Mouse (Mus musculus): ENCODE data around the gene Slc25a11.

Gene Slc25a11

DNA sequence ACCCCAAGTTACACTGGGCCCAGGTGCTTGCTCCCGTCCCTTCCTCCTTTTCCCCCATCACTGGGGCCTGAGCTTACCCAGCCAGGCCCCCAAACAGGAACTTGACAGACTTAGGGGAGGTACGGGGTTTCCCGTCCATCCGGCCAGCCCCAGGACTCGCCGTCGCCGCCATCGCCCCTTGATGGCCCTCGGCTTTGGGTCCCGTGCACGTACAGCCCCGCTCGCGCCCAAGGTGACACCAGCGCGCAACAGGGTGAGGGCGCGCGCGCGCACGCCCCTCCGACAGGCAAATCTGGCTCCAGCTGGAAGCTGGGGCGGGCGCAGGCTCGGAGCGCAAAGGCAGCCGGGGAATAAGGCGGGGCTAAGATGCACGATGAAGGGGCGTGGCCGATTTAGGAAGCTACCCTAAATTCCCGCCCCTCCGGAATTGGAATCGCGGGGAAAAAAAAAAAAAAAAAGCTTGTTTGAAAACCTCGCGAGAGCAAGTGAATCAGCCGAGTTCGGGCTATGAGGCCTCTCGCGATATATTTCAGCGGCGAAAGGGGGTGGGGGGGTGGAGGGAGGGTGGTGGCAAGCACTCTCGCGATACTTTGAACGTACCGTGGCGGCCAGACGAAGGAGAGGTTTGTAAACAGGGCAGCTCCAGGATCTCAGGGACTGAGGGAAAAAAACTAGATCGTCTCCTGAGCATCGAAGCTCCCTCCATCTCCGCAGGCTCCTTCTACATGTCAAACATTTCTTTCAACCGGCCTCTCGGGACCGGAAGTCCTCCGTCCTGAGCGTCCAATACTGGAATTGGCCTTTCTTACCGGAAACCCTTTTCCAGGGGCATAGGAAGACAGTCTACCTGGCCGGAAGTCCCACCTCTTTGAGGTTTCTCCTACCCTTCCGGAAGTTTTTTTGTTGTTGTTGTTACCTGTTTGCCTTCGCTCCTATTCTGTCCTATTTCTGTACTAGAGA is at the start of gene Slc25a11, which contains the start of gene Rnf167:
TSS of gene Slc25a11 (minus strand) at position 789 of the 960 bp plus-strand sequence.
TSS of gene Rnf167 (plus strand) at position 545 of the 960 bp plus-strand sequence.
- peak; percentile 97 for DNase-seq

DNA sequence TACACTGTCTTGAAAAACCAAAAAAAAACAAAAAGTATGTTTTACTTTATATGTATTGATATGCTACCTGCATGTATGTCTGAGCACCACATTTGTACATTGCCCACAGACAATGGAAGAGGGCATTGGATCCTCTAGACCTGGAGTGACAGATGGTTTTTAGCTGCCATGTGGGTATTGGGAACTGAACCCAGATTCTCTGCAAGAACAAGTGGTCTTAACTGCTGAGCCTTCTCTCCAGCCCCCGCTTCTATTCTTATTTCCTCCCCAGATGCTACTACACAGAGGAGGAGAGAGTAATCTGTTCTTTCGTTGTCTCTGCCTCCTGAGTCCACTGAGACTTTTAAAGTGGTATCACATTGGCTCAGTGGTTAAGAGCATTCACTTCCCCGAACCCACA is 46.2 kb upstream of the Slc25a11 start:
- DNase-seq: no peak

DNA sequence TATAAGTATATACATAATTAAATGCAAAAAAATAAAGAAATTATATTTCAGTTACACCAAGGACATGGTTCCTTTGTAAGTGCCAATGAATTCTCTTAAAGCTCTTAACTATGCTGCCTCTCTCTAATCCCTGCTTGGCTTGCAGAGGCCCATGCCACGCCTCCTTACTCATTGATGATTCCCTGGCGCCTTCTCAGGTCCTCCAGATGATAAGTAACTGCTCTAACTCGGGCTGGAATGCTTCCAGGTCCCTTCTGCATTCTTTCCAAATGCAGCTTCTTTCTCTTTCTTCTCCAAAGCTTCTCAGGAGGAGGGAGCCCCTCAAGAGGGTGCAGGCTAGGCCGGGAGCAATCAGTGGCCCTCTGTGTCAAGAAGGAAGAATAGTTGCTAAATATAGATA is 42.3 kb upstream of the Slc25a11 start:
- peak; percentile 58 for DNase-seq

DNA sequence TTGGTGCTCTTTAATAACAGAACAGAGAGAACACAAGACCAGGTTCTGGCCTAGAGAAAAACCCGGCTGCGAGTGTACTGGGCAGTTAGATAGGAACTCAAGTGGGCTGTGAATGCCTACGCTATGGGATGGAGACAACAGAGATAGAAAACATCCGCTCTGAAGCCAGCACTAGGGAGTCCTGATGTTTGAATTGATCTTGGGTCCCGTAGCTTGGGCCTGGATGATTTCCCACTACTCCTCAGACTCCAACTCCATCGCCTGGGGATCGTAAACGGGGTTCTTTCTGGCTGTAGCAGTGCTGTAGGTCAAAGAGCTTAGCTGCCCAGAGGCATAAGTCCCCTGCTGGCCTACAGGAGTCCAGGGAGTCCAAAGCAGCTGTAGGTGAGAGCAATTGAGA is 41.1 kb upstream of the Slc25a11 start:
- no peak for DNase-seq

GRCm38 (mm10) chr11:70687601-70688199 is 40.4 kb upstream of the Slc25a11 start, which contains the start of gene Camta2:
TSS of gene Camta2 (minus strand) at chr11:70688105.
- DNase-seq: peak; percentile 82

GRCm38 (mm10) chr11:70686901-70687566 is 39.8 kb upstream of the Slc25a11 start:
- DNase-seq: no peak

DNA sequence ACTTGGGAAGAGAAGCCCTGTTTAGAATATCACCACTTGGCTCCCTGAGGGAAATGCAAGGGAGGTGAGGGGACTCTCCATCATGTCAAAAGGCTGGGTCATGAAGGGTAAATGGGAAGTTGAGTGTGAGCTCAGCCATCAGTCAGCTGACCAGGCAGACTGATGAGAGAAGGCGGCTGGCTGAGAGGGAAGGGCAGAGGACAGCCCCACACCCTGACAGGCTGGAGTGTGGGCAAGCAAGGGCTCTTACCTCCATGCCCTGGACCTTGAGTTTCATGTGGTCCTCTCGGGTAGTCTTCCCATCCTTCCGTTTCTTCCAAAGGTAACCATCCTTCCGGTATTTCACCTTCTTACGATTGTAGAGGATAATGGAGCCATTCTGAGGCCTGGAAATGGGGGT is 36.4 kb upstream of the Slc25a11 start:
- DNase-seq: no peak

GRCm38 (mm10) chr11:70681897-70682581 is 34.8 kb upstream of the Slc25a11 start:
- DNase-seq: no peak

DNA sequence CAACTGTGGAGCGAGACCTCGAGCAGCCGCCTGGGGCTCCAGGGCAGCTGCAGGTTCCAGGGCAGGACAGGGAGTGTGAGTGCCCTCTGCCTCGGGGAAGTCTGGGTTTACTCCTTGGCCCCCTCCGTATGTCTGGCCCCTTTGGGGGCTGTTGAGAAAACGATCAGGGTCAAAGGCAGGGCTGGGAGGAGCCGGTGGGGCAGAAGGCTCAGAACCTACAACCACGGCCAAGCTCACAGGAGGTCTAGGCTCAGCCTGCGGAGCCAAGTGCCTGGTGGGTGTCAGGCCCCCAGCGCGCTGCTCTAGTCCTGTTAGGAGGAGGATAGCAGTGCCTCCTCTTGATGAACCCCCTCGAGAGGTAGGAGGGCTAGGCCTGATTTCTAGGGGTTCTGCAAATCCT is 33.9 kb upstream of the Slc25a11 start:
- DNase-seq: no peak

GRCm38 (mm10) chr11:70679894-70680293 is 32.6 kb upstream of the Slc25a11 start:
- DNase-seq: no peak

- DNase-seq: no peak
These were observed 32.1 kb upstream of the Slc25a11 start for GRCm38 (mm10) chr11:70679361-70679760.

- DNase-seq: no peak
These were observed 31.3 kb upstream of the Slc25a11 start for GRCm38 (mm10) chr11:70678576-70678975.

DNA sequence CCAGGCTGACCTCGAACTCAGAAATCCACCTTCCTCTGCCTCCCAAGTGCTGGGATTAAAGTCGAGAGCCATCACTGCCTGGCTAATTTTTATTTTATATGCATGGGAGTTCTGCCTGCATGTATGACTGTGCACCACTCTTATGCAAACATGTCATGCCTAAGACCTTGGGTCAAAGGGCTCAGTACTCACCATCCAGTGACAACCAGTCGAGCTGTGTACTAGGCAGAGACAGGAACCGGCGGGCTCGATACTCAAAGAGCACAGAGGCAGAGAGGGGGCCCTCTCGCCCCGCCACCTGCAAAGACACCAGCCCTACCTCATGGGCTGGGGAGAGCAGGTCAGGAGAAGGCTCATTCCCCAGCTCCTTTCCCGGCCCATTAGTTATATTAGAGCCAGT is 30.8 kb upstream of the Slc25a11 start:
- no peak for DNase-seq

- DNase-seq: no peak
These were observed 27.2 kb upstream of the Slc25a11 start for GRCm38 (mm10) chr11:70674501-70674900.

DNA sequence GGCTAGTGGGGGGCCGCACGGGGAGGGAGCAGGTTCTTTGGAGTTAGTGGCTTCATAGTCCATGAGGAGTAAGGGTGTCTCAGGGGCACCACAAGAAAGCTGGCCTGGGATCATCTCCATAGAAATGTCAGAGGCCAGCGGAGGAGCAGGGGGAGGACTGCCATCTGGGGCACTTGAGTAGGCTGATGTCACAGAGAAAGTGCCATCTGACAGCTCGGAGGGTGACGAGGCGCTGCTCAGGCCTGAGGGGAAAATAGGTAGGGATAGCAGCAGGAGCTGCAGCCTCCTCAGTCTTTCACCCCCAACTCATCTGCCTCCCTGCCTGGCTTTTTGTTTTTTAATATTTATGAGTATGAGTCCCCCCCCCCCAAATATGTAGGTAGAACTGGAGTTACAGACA is 26.7 kb upstream of the Slc25a11 start:
- DNase-seq: no peak

DNA sequence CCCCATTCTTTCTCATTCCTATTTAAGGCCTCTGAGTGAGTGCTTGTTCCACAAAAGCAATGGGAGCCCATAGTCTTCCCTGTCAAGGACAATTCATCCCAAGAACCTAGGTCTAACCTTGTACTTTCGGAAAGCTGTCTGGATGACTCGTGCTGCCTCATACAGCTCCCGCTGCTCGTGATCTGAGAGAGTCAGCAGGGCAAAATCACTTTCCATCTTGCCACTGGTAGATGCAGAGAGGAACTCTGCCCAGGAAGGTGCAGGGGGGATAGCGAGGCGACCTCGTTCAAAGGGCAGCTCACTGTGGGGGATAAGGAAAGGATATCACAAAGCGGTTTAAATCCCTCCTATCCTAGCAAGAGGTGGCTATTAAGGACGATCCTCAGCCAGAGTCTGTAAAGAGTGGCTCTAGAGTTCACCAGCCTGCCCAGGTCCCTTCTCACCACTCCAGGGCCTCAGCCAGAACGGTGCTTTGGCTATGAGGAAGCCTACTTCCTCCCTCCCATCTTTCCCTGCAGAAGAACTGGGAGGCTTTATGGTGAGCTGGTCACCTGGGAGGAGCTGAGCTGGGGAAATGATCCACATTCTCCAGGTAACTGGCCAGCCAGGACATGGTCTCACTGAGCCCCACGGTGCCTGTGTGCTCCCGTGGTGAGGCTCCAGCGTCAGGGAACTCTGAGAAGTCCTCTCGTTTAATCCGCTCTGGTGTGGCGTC is 24.2 kb upstream of the Slc25a11 start:
- no peak for DNase-seq

DNA sequence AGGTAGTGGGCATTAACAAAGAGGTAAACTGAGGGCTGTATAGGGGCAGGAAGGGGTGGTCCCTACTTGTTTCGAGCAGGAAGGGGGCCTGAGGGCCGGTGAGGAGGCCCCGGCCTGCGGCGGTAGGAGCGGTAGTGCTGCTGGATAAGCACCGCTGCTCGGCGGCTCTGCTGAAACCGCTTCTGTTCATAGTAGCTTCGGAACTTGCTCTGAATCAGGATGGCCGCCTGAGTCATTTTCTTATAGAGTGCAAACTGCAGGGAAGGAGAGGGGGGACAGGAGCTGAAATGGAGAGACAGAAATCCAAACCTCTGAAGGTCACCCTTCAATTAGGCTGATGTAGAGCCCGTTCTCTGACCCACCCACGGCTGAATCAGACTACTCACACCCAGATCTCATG is 23.2 kb upstream of the Slc25a11 start:
- DNase-seq: no peak

DNA sequence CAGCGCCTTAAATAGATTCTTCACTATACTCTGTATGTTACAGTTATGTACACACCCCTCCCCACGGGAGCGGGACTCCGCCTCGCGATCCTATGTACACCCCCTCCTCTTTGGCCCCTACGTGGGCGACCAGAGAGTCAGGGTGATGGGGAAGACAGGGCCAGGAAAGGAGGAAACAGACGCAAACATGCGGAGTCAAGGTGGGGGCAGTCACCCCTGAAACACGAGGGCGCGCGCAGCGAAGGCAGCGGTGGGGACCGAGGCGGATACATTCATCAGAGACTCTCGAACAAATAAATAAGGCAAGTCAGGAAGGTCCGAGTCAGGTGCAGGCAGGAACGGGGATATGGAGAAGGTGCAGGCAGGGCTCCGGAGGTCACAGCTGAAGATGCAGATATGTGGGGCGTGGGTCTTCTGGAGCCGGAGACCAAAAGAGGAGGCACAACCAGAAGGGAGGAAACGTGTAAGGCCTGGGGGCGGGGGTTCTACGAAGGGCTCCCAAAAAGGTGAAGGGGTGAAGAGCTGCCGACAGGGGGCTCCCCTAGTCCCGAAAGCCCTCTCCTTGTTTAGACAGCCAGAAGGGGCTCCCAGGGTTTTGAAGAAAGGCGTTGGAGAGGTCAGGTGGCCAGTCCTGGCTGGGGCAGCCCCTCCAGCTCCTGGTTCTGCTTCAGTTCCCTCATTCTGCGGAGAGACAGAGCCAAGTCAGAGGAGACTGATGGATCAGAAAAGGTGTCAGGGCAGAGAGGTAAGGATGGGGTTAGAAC is 22.5 kb upstream of the Slc25a11 start:
- DNase-seq: peak; percentile 75

GRCm38 (mm10) chr11:70668771-70669505 is 21.7 kb upstream of the Slc25a11 start, which contains the start of gene Spag7:
TSS of gene Spag7 (minus strand) at chr11:70669416.
- peak; percentile 100 for DNase-seq

DNA sequence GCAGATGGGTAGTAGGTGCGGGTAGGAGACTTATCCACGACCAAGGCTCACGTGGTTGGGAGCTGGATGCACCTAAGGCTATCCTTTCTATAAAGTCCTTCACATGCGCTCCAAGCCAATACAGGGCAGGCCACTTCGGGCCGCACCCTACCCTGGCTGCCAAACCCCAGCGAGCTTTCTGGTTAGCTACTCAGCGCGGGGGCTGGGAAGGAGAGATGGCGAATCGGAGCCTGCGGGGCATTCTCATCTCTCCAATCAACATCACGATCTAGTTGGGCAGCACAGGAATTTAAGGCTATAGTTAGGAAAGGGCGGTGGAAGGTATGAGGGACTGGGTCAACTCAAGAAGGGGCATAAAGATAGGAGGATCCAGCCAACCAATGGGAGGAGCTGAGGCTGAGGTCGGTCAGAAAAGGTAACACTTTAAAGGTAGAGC is 21.1 kb upstream of the Slc25a11 start:
- DNase-seq: no peak
